8 mouse cellular contexts compared by ENCODE assay signal in genomic region chr10:125798678-125799077, GRCm38 (mm10).
DNase-seq lines count a peak whose midpoint lies in the region; ATAC-seq lines count a peak whose summit lies in the region.
"Had no signal": no experiment of that assay in that cellular context is flagged by ENCODE, and none has a peak within 500 bp of the region (broad histone marks: within the 10 kb centered on the region; RNA-seq: fewer than 3 reads in every experiment).

No protein-coding gene starts in this region.

- no peaks in the 10 kb centered on the region for H3K36me3 ChIP-seq in midbrain, embryonic 10.5 days

- H3K27me3 ChIP-seq in midbrain, embryonic 10.5 days (ENCODE audit: low read depth, poor library complexity, severe bottlenecking) = no peaks in the 10 kb centered on the region

- 17% methylated on average over 13 of the region's 13 CpGs for WGBS in midbrain, embryonic 10.5 days

- no peak overlapping the region; the same call in 1 of the 2 replicates for H3K27ac ChIP-seq in midbrain, embryonic 10.5 days (replicated peaks)

- H3K4me3 ChIP-seq in midbrain, embryonic 10.5 days = no peak overlapping the region

- ATAC-seq in hematopoietic stem cell, adult 5-6 weeks (replicated peaks in 1 of 2; ENCODE audit: insufficient read depth in 1 of 2, low FRiP score in 2 of 2, low TSS enrichment in 1 of 2, low read depth in 1 of 2, poor library complexity in 2 of 2, severe bottlenecking in 2 of 2) = peak; percentile 35 to 56; a peak in 2 of 4 replicates

- H3K9me3 ChIP-seq in midbrain, embryonic 10.5 days (replicated peaks) = 0 out of 2 replicates have a peak, but pooled peaks cover 2% of the 10 kb centered on the region

- peak; percentile 19 for DNase-seq in Muller cell, postnatal 12 days (ENCODE audit: inconsistent ontology term)
- peak; percentile 47 for DNase-seq in ZHBTc4 (ENCODE audit: low read depth, low spot score)
- DNase-seq in midbrain, embryonic 10.5 days (ENCODE audit: low spot score) = peak; percentile 39
- no peak for DNase-seq in right cerebral cortex, postnatal 25 days
- DNase-seq in gastrocnemius, adult 18-20 months (ENCODE audit: low spot score) = no peak
- no peak for DNase-seq in left cerebral cortex, adult 11 months (ENCODE audit: low spot score)
- DNase-seq: thymus, postnatal 36 days had no signal

- peaks cover 20% of the 10 kb centered on the region for H3K4me1 ChIP-seq in midbrain, embryonic 10.5 days

Comparison
In these comparisons a context has a peak if more than half of its experiments do, and no peak if none do; other contexts are left out.
1. DNase-seq: peak in Muller cell, postnatal 12 days (single experiment), ZHBTc4 (single experiment) and midbrain, embryonic 10.5 days (single experiment); none in right cerebral cortex, postnatal 25 days (single experiment), gastrocnemius, adult 18-20 months (single experiment) and left cerebral cortex, adult 11 months (single experiment).